Mouse (Mus musculus) large intestine, adult 2 months (tissue): ENCODE measurements around the gene Rbpj. TPM values are rescaled to one million over a fixed set of nuclear protein-coding genes. Genes with fewer than 3 reads are reported as not detected.
A peak's percentile ranks its signal among the peaks of the same experiment; 100 is the strongest.

Experiments used
- DNase-seq: peaks from one replicate; pipeline ENCODE4 v3.0.0-alpha.2; 2012; ENCODE audit warnings: low read depth, low spot score
- WGBS: fragments of 180-500 bp; shearing (Covaris S2); methylation state at CpG from one replicate; pipeline ENCODE4 v1.1.7; 2018; 5-methylcytosine and 5-hydroxymethylcytosine counted together
- polyA plus RNA-seq: library from polyadenylated mRNA; depleted of rRNA; stranded (reverse); fragments of >200 nt; gene quantifications from 2 replicates; pipeline ENCODE4 v1.2.3, GENCODE M21; 2012; rRNA removed

Gene Rbpj
- polyA plus RNA-seq: 6.5 and 9.0 TPM in 2 replicates

GRCm38 (mm10) chr5:53465883-53466282 is at the start of gene Rbpj:
Gene Rbpj (plus strand): TSS chr5:53466152.
- WGBS: 91% methylated on average over 9 of the region's 9 CpGs
- no peak for DNase-seq

GRCm38 (mm10) chr5:53420777-53421176 is 45.2 kb upstream of the Rbpj start:
- DNase-seq: no peak
- WGBS: 59% methylated on average over 1 of the region's 1 CpGs

GRCm38 (mm10) chr5:53421291-53421690 is 44.7 kb upstream of the Rbpj start:
- WGBS: 78% methylated on average over 4 of the region's 4 CpGs

GRCm38 (mm10) chr5:53427411-53427810 is 38.5 kb upstream of the Rbpj start:
- WGBS: 67% methylated on average over 4 of the region's 4 CpGs
- no peak for DNase-seq

More at GRCm38 (mm10) chr5:53421291-53421690, 44.7 kb upstream of the Rbpj start:
- DNase-seq: no peak

- DNase-seq: no peak
- 59% methylated on average over 10 of the region's 10 CpGs for WGBS
These were observed 36.1 kb upstream of the Rbpj start for GRCm38 (mm10) chr5:53429683-53430477.

GRCm38 (mm10) chr5:53432451-53432850 is 33.5 kb upstream of the Rbpj start:
- DNase-seq: no peak
- WGBS: 93% methylated on average over 4 of the region's 4 CpGs

- WGBS: 68% methylated on average over 6 of the region's 6 CpGs
- no peak for DNase-seq
These were observed 28.9 kb upstream of the Rbpj start for GRCm38 (mm10) chr5:53436905-53437632.

GRCm38 (mm10) chr5:53437767-53438166 is 28.2 kb upstream of the Rbpj start:
- WGBS: 29% methylated on average over 4 of the region's 4 CpGs
- peak; percentile 10 for DNase-seq

- WGBS: 59% methylated on average over 3 of the region's 3 CpGs
- no peak for DNase-seq
These were observed 27.7 kb upstream of the Rbpj start for GRCm38 (mm10) chr5:53438268-53438667.

- DNase-seq: no peak
- 85% methylated on average over 3 of the region's 3 CpGs for WGBS
These were observed 26.3 kb upstream of the Rbpj start for GRCm38 (mm10) chr5:53439655-53440054.

GRCm38 (mm10) chr5:53444030-53444429 is 21.9 kb upstream of the Rbpj start:
- peak; percentile 40 for DNase-seq
- WGBS: 52% methylated on average over 5 of the region's 5 CpGs

- no peak for DNase-seq
- 61% methylated on average over 9 of the region's 9 CpGs for WGBS
These were observed 15.0 kb upstream of the Rbpj start for GRCm38 (mm10) chr5:53450945-53451344.

GRCm38 (mm10) chr5:53451829-53452228 is 14.1 kb upstream of the Rbpj start:
- WGBS: 88% methylated on average over 8 of the region's 8 CpGs
- DNase-seq: no peak

GRCm38 (mm10) chr5:53452920-53453319 is 13.0 kb upstream of the Rbpj start:
- WGBS: 47% methylated on average over 3 of the region's 3 CpGs
- DNase-seq: no peak

GRCm38 (mm10) chr5:53454706-53455105 is 11.2 kb upstream of the Rbpj start:
- WGBS: 65% methylated on average over 9 of the region's 9 CpGs
- DNase-seq: no peak

- WGBS: 80% methylated on average over 5 of the region's 5 CpGs
- DNase-seq: no peak
These were observed 10.5 kb upstream of the Rbpj start for GRCm38 (mm10) chr5:53455459-53455858.

GRCm38 (mm10) chr5:53460196-53460595 is 5.8 kb upstream of the Rbpj start:
- DNase-seq: no peak
- 57% methylated on average over 5 of the region's 5 CpGs for WGBS

GRCm38 (mm10) chr5:53463098-53464018 is 2.6 kb upstream of the Rbpj start:
- 28% methylated on average over 11 of the region's 11 CpGs for WGBS
- peak; percentile 48 for DNase-seq

GRCm38 (mm10) chr5:53466422-53467333 is 726 bp downstream of the Rbpj start:
- no peak for DNase-seq
- WGBS: 81% methylated on average over 16 of the region's 16 CpGs
